ENCODE assay signal across 8 mouse cellular contexts in genomic region chr10:126978277-126978994, GRCm38 (mm10). TPM values are rescaled to one million over a fixed set of nuclear protein-coding genes. Genes with fewer than 3 reads are reported as not detected.
DNase-seq lines count a peak whose midpoint lies in the region; ATAC-seq and TF ChIP-seq lines count a peak whose summit lies in the region.

Gene Ctdsp2, plus strand, starts transcription at chr10:126978717.

- peak; percentile 74 for TF ChIP-seq EP300 in lung, postnatal 0 days (IDR thresholded peaks at IDR 0.05)

- WGBS in hindbrain, embryonic 10.5 days, result under 1% methylated on average over 56 of the region's 56 CpGs
- under 1% methylated on average over 41 of the region's 56 CpGs for WGBS in lung, postnatal 0 days

- peak; percentile 73 for ATAC-seq in frontal cortex, adult (ENCODE audit: low TSS enrichment)
- ATAC-seq in lung, postnatal 0 days, result peak; percentile 92

- no peaks in the 10 kb centered on the region for H3K9me3 ChIP-seq in hindbrain, embryonic 10.5 days
- no peaks in the 10 kb centered on the region for H3K9me3 ChIP-seq in lung, postnatal 0 days (ENCODE audit: low read length)

- peaks cover 62% of the 10 kb centered on the region for H3K4me1 ChIP-seq in hindbrain, embryonic 10.5 days (replicated peaks)
- H3K4me1 ChIP-seq in lung, postnatal 0 days (ENCODE audit: insufficient read depth, low read depth, low read length), result peaks cover 17% of the 10 kb centered on the region; the same call in 1 of the 2 replicates

- no peaks in the 10 kb centered on the region for H3K36me3 ChIP-seq in hindbrain, embryonic 10.5 days
- H3K36me3 ChIP-seq in lung, postnatal 0 days (ENCODE audit: insufficient read depth, low read length), result no peaks in the 10 kb centered on the region

- peak within 1 kb of the TSS; percentile 80 for H3K4me2 ChIP-seq in lung, postnatal 0 days (replicated peaks; ENCODE audit: low read depth, low read length)

- peak; percentile 100 for DNase-seq in MN1 (ENCODE audit: low spot score)
- DNase-seq in cerebellum, adult 9-10 months, result peak; percentile 100
- peak; percentile 100 for DNase-seq in hindbrain, embryonic 10.5 days (ENCODE audit: low spot score)
- DNase-seq in layer of hippocampus, adult 9-11 months, result peak; percentile 100
- peak; percentile 100 for DNase-seq in lung, postnatal 0 days (ENCODE audit: low spot score)
- DNase-seq in ovary, postnatal 14 days (ENCODE audit: low spot score), result peak; percentile 99
- DNase-seq in thymus, postnatal 14 days, result peak; percentile 99

- H3K27ac ChIP-seq in hindbrain, embryonic 10.5 days, result peak within 1 kb of the TSS; percentile 99
- H3K27ac ChIP-seq in lung, postnatal 0 days (ENCODE audit: low read length), result peak within 1 kb of the TSS; percentile 100

- TF ChIP-seq CTCF in lung, postnatal 0 days (IDR thresholded peaks at IDR 0.05), result peak; percentile 54

- peaks cover 19% of the 10 kb centered on the region for H3K27me3 ChIP-seq in hindbrain, embryonic 10.5 days (ENCODE audit: insufficient read depth, poor library complexity, severe bottlenecking)
- no peaks in the 10 kb centered on the region for H3K27me3 ChIP-seq in lung, postnatal 0 days (replicated peaks; ENCODE audit: insufficient read depth, low read length)

- peak within 1 kb of the TSS; percentile 99 for H3K9ac ChIP-seq in lung, postnatal 0 days (replicated peaks; ENCODE audit: low read depth)

- peak within 1 kb of the TSS; percentile 99 for H3K4me3 ChIP-seq in hindbrain, embryonic 10.5 days
- peak within 1 kb of the TSS; percentile 98 for H3K4me3 ChIP-seq in lung, postnatal 0 days (ENCODE audit: low read depth, low read length)

RNA-seq across cellular contexts. Expression of gene Ctdsp2, which starts in this region (rescaled TPM):
- 33.5 and 36.5 TPM in 2 replicates for polyA plus RNA-seq in hindbrain, embryonic 10.5 days (2016; fragmentation: Nextera tagmentation; extraction: Ambion mirVana)
- polyA plus RNA-seq in lung, postnatal 0 days (2015; fragmentation: Nextera tagmentation; extraction: Ambion mirVana), result 63.9 and 67.9 TPM in 2 replicates

Comparison
In these comparisons a context has a peak if more than half of its experiments do, and no peak if none do; other contexts are left out.
1. Peak in every context shown above with its lines: DNase-seq, ATAC-seq, H3K4me3 ChIP-seq and H3K27ac ChIP-seq.